Mouse (Mus musculus): ENCODE data around the gene Prkg2.

Gene Prkg2

GRCm38 (mm10) chr5:99036596-99037441 is at the start of gene Prkg2:
Prkg2 (minus strand) TSS chr5:99037351.
- no peak for DNase-seq (ENCODE audit: extremely low read depth, low read depth, low spot score)

GRCm38 (mm10) chr5:99083955-99084354 is 46.8 kb upstream of the Prkg2 start:
- no peak for DNase-seq (ENCODE audit: extremely low read depth, low read depth, low spot score)

GRCm38 (mm10) chr5:99078375-99078774 is 41.2 kb upstream of the Prkg2 start:
- no peak for DNase-seq (ENCODE audit: extremely low read depth, low read depth, low spot score)

- no peak for DNase-seq (ENCODE audit: extremely low read depth, low read depth, low spot score)
Measured at GRCm38 (mm10) chr5:99068391-99068790, 31.2 kb upstream of the Prkg2 start.

- no peak for DNase-seq (ENCODE audit: extremely low read depth, low read depth, low spot score)
Measured at GRCm38 (mm10) chr5:99062582-99062981, 25.4 kb upstream of the Prkg2 start.

GRCm38 (mm10) chr5:99039021-99039420 is 1.9 kb upstream of the Prkg2 start:
- no peak for DNase-seq (ENCODE audit: extremely low read depth, low read depth, low spot score)

GRCm38 (mm10) chr5:99037442-99037811 is 276 bp upstream of the Prkg2 start:
- no peak for DNase-seq (ENCODE audit: extremely low read depth, low read depth, low spot score)

GRCm38 (mm10) chr5:99035961-99036360 is 1.2 kb downstream of the Prkg2 start:
- no peak for DNase-seq (ENCODE audit: extremely low read depth, low read depth, low spot score)

- DNase-seq (ENCODE audit: extremely low read depth, low read depth, low spot score) = no peak
Measured at GRCm38 (mm10) chr5:99031551-99032149, 5.5 kb downstream of the Prkg2 start.

GRCm38 (mm10) chr5:99026343-99026742 is 10.8 kb downstream of the Prkg2 start:
- DNase-seq (ENCODE audit: extremely low read depth, low read depth, low spot score) = no peak

- no peak for DNase-seq (ENCODE audit: extremely low read depth, low read depth, low spot score)
Measured at GRCm38 (mm10) chr5:99019709-99020108, 17.4 kb downstream of the Prkg2 start.

GRCm38 (mm10) chr5:99015140-99015539 is 22.0 kb downstream of the Prkg2 start:
- DNase-seq (ENCODE audit: extremely low read depth, low read depth, low spot score) = no peak

- no peak for DNase-seq (ENCODE audit: extremely low read depth, low read depth, low spot score)
Measured at GRCm38 (mm10) chr5:99010448-99011151, 26.6 kb downstream of the Prkg2 start.

GRCm38 (mm10) chr5:98998104-98998503 is 39.0 kb downstream of the Prkg2 start:
- DNase-seq (ENCODE audit: extremely low read depth, low read depth, low spot score) = no peak

GRCm38 (mm10) chr5:98995767-98996166 is 41.4 kb downstream of the Prkg2 start:
- no peak for DNase-seq (ENCODE audit: extremely low read depth, low read depth, low spot score)

- no peak for DNase-seq (ENCODE audit: extremely low read depth, low read depth, low spot score)
Measured at GRCm38 (mm10) chr5:98991600-98991999, 45.6 kb downstream of the Prkg2 start.

GRCm38 (mm10) chr5:98987634-98988033 is 49.5 kb downstream of the Prkg2 start:
- no peak for DNase-seq (ENCODE audit: extremely low read depth, low read depth, low spot score)

GRCm38 (mm10) chr5:98987116-98987515 is 50.0 kb downstream of the Prkg2 start:
- DNase-seq (ENCODE audit: extremely low read depth, low read depth, low spot score) = no peak

GRCm38 (mm10) chr5:98986459-98986858 is 50.7 kb downstream of the Prkg2 start:
- DNase-seq (ENCODE audit: extremely low read depth, low read depth, low spot score) = no peak

GRCm38 (mm10) chr5:98986011-98986410 is 51.1 kb downstream of the Prkg2 start:
- no peak for DNase-seq (ENCODE audit: extremely low read depth, low read depth, low spot score)

- no peak for DNase-seq (ENCODE audit: extremely low read depth, low read depth, low spot score)
Measured at GRCm38 (mm10) chr5:98985077-98985476, 52.1 kb downstream of the Prkg2 start.

- DNase-seq (ENCODE audit: extremely low read depth, low read depth, low spot score) = no peak
Measured at GRCm38 (mm10) chr5:98981304-98981703, 55.8 kb downstream of the Prkg2 start.
